Mouse (Mus musculus): Measurements from ENCODE around the gene Tmc8. TPM values are rescaled to one million over a fixed set of nuclear protein-coding genes. Genes with fewer than 3 reads are reported as not detected.

Tmc8 gene
- total RNA-seq, 2 experiments from 2014 or later, result 2.0 to 3.1 TPM

Other genes with a start within 250 kb of the Tmc8 start
- gene Tnrc6c, start 127.8 kb upstream of the Tmc8 start, total RNA-seq (2015), result 18.8 and 22.1 TPM in 2 replicates
- 17.8 and 19.8 TPM in 2 replicates for gene Tnrc6c, start 127.8 kb upstream of the Tmc8 start, total RNA-seq (2017)
- 34.0 and 50.6 TPM in 2 replicates for gene Tmc6, start 122 bp downstream of the Tmc8 start, total RNA-seq (2015)
- 8.6 and 13.1 TPM in 2 replicates for gene Tmc6, start 122 bp downstream of the Tmc8 start, total RNA-seq (2017)
- 0.37 and 0.76 TPM in 2 replicates for gene 6030468B19Rik, start 15.6 kb downstream of the Tmc8 start, total RNA-seq (2015)
- not detected in 2 replicates for gene 6030468B19Rik, start 15.6 kb downstream of the Tmc8 start, total RNA-seq (2017)
- gene Gm20708, start 27.6 kb downstream of the Tmc8 start, total RNA-seq (2015), result 2.2 and 2.5 TPM in 2 replicates
- 0.92 TPM in 1 of 2 replicates, not detected in the other for gene Gm20708, start 27.6 kb downstream of the Tmc8 start, total RNA-seq (2017)
- gene Syngr2, start 27.6 kb downstream of the Tmc8 start, total RNA-seq (2015), result 223 and 243 TPM in 2 replicates
- 154 and 164 TPM in 2 replicates for gene Syngr2, start 27.6 kb downstream of the Tmc8 start, total RNA-seq (2017)
- 0.85 and 1.5 TPM in 2 replicates for gene Afmid, start 43.8 kb downstream of the Tmc8 start, total RNA-seq (2015)
- gene Afmid, start 43.8 kb downstream of the Tmc8 start, total RNA-seq (2017), result 2.6 and 3.0 TPM in 2 replicates
- 186 and 198 TPM in 2 replicates for gene Tk1, start 44.0 kb downstream of the Tmc8 start, total RNA-seq (2015)
- gene Tk1, start 44.0 kb downstream of the Tmc8 start, total RNA-seq (2017), result 94.8 and 108 TPM in 2 replicates
- 179 and 200 TPM in 2 replicates for gene Birc5, start 67.2 kb downstream of the Tmc8 start, total RNA-seq (2015)
- gene Birc5, start 67.2 kb downstream of the Tmc8 start, total RNA-seq (2017), result 183 and 213 TPM in 2 replicates
- not detected in 2 replicates for gene Tmem235, start 78.7 kb downstream of the Tmc8 start, total RNA-seq (2015)
- gene Tmem235, start 78.7 kb downstream of the Tmc8 start, total RNA-seq (2017), result not detected in 2 replicates
- 2.9 and 4.1 TPM in 2 replicates for gene Tha1, start 91.4 kb downstream of the Tmc8 start, total RNA-seq (2015)
- 3.1 and 4.6 TPM in 2 replicates for gene Tha1, start 91.4 kb downstream of the Tmc8 start, total RNA-seq (2017)
- 0.76 and 0.96 TPM in 2 replicates for gene Socs3, start 188.0 kb downstream of the Tmc8 start, total RNA-seq (2015)
- 0.79 and 1.1 TPM in 2 replicates for gene Socs3, start 188.0 kb downstream of the Tmc8 start, total RNA-seq (2017)
- gene Pgs1, start 204.2 kb downstream of the Tmc8 start, total RNA-seq (2015), result 13.0 and 14.7 TPM in 2 replicates
- gene Pgs1, start 204.2 kb downstream of the Tmc8 start, total RNA-seq (2017), result 15.6 and 18.7 TPM in 2 replicates